Mouse (Mus musculus): ENCODE measurements around the gene Ciita.

DNA sequence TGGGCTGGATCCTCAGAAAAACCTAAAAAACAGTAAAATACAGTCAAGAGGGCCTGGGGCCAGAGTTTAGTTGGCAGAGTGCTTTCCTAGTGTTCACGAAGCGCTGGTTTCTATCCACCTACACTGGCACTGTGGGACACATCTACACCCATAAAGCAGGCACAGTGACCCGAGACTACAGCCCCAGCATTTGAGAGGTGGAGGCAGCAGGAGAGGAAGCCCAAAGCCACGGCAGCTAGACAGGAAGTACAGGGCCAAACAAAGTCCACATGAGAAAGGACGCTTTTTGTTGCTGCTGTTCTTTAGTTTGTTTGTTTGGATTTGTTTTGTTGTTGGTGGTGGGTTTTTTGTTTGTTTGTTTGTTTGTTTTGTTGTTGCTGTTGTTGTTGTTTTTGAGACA, 56.5 kb downstream of the Ciita start:
- TF ChIP-seq POLR2A (IDR thresholded peaks at IDR 0.05; ENCODE audit: low read depth, low read length) (no peak), CTCF (IDR thresholded peaks at IDR 0.05; ENCODE audit: borderline replicate concordance, insufficient read depth, low read length) (no peak)

Data from embryonic fibroblast, embryonic 13.5 days (primary cell).